ENCODE assay signal across 10 mouse cellular contexts in the genomic region with DNA sequence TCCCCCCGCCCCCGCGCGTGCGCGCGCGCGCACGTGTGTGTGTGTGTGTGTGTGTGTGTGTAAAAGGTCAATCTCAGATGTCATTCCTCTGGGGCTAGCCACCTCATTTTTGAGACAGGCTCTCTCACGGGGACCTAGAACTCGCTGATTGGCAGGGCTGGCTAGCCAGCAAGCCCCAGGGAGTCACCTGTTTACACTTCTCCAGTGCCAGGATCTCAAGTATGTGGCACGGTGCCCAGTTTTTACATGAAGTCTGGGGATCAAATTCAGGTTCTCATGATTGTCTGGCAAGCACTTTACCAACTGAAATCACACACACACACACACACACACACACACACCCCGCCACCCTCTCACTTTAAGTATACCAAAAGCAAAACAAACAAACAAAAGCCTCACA. TPM values are rescaled to one million over a fixed set of nuclear protein-coding genes. Genes with fewer than 3 reads are reported as not detected.
DNase-seq lines count a peak whose midpoint lies in the region; ATAC-seq and TF ChIP-seq lines count a peak whose summit lies in the region.
"Had no signal": no experiment of that assay in that cellular context is flagged by ENCODE, and none has a peak within 500 bp of the region (broad histone marks: within the 10 kb centered on the region; RNA-seq: fewer than 3 reads in every experiment).

No protein-coding gene starts in this region.

- no peaks in the 10 kb centered on the region for H3K27me3 ChIP-seq in heart, adult 2 months (ENCODE audit: control insufficient read depth, insufficient read depth, low read length)
- no peaks in the 10 kb centered on the region for H3K27me3 ChIP-seq in heart, embryonic 10.5 days (ENCODE audit: insufficient read depth, poor library complexity, severe bottlenecking)
- H3K27me3 ChIP-seq in forebrain, embryonic 16.5 days (replicated peaks; ENCODE audit: control insufficient read depth, insufficient read depth, low read length), result no peaks in the 10 kb centered on the region
- H3K27me3 ChIP-seq in thymus, adult 2 months (ENCODE audit: control insufficient read depth, insufficient read depth, low read length), result no peaks in the 10 kb centered on the region

- H3K79me2 ChIP-seq in heart, adult 2 months (replicated peaks; ENCODE audit: control insufficient read depth, insufficient read depth, low read length), result no peaks in the 10 kb centered on the region

- no peaks in the 10 kb centered on the region for H3K36me3 ChIP-seq in heart, adult 2 months (ENCODE audit: control insufficient read depth, insufficient read depth, low read length)
- peaks cover 52% of the 10 kb centered on the region for H3K36me3 ChIP-seq in heart, embryonic 10.5 days
- peaks cover 15% of the 10 kb centered on the region for H3K36me3 ChIP-seq in forebrain, embryonic 16.5 days (ENCODE audit: control insufficient read depth, insufficient read depth)
- H3K36me3 ChIP-seq in thymus, adult 2 months (ENCODE audit: control insufficient read depth, insufficient read depth, low read length), result no peaks in the 10 kb centered on the region

- TF ChIP-seq CTCF in heart, adult 2 months (IDR thresholded peaks at IDR 0.05), result no peak
- TF ChIP-seq CTCF in thymus, adult 2 months (IDR thresholded peaks at IDR 0.05; ENCODE audit: borderline replicate concordance, control insufficient read depth, extremely low read depth, insufficient read depth, low read length, poor library complexity), result no peak

- no peak overlapping the region for H3K4me2 ChIP-seq in forebrain, embryonic 16.5 days (ENCODE audit: low read length)

- H3K4me1 ChIP-seq in heart, adult 2 months (ENCODE audit: control insufficient read depth, insufficient read depth, low read length), result peaks cover 3% of the 10 kb centered on the region; the same call in 1 of the 2 replicates
- peaks cover 21% of the 10 kb centered on the region for H3K4me1 ChIP-seq in heart, embryonic 10.5 days
- no peaks in the 10 kb centered on the region; the same call in 1 of the 2 replicates for H3K4me1 ChIP-seq in forebrain, embryonic 16.5 days (replicated peaks; ENCODE audit: control insufficient read depth, insufficient read depth, low read length)
- no peaks in the 10 kb centered on the region for H3K4me1 ChIP-seq in thymus, adult 2 months (replicated peaks; ENCODE audit: control insufficient read depth, insufficient read depth, low read length)

- DNase-seq in heart, adult 2 months, result peak; percentile 50 to 66
- no peak for DNase-seq in heart, embryonic 10.5 days (ENCODE audit: low spot score)
- peak; percentile 57 for DNase-seq in fibroblast of lung, adult 2 months (ENCODE audit: low read depth)
- DNase-seq in kidney, adult 8-10 months, result peak; percentile 47 to 53
- DNase-seq in ovary, postnatal 14 days (ENCODE audit: low spot score), result peak; percentile 29
- no peak for DNase-seq in left cerebral cortex, postnatal 36 days (ENCODE audit: low spot score in 2 of 2)
- DNase-seq in thymus, adult 2 months, result no peak

- no peak for TF ChIP-seq POLR2A in heart, adult 2 months (IDR thresholded peaks at IDR 0.05; ENCODE audit: insufficient read depth, low read depth, low read length)
- TF ChIP-seq POLR2A in thymus, adult 2 months (IDR thresholded peaks at IDR 0.05; ENCODE audit: control insufficient read depth, extremely low read depth, insufficient read depth, low read length, poor library complexity), result no peak

- no peaks in the 10 kb centered on the region for H3K9me3 ChIP-seq in heart, embryonic 10.5 days
- no peaks in the 10 kb centered on the region for H3K9me3 ChIP-seq in forebrain, embryonic 16.5 days (ENCODE audit: control insufficient read depth, low read length)
- H3K9me3 ChIP-seq: forebrain, embryonic 10.5 days had no signal

- no peak for TF ChIP-seq EP300 in heart, adult 2 months (IDR thresholded peaks at IDR 0.05; ENCODE audit: insufficient read depth, low read depth, low read length)

- 74% methylated on average over 14 of the region's 14 CpGs for WGBS in heart, adult 2 months
- 89% methylated on average over 14 of the region's 14 CpGs for WGBS in heart, embryonic 10.5 days
- WGBS in forebrain, embryonic 16.5 days, result 84% methylated on average over 14 of the region's 14 CpGs
- 94% methylated on average over 14 of the region's 14 CpGs for WGBS in thymus, adult 2 months

- no peak for ATAC-seq in forebrain, embryonic 16.5 days

- intact Hi-C loops in heart, adult 2 months (cut with DNase I), result no loop called here
- intact Hi-C loops in left cerebral cortex, postnatal 36 days (cut with DNase I), result no loop called here

- no peak overlapping the region for H3K27ac ChIP-seq in heart, adult 2 months
- H3K27ac ChIP-seq in heart, embryonic 10.5 days, result no peak overlapping the region
- H3K27ac ChIP-seq in forebrain, embryonic 16.5 days (ENCODE audit: low read length), result no peak overlapping the region
- no peak overlapping the region for H3K27ac ChIP-seq in thymus, adult 2 months (ENCODE audit: control insufficient read depth, insufficient read depth, low read length)
- H3K27ac ChIP-seq: forebrain, embryonic 10.5 days; layer of hippocampus, adult 2 months had no signal

- H3K4me3 ChIP-seq in heart, adult 2 months, result no peak overlapping the region
- no peak overlapping the region for H3K4me3 ChIP-seq in heart, embryonic 10.5 days
- H3K4me3 ChIP-seq in forebrain, embryonic 16.5 days (replicated peaks; ENCODE audit: low read length), result no peak overlapping the region
- H3K4me3 ChIP-seq in thymus, adult 2 months (ENCODE audit: control insufficient read depth, insufficient read depth, low read length), result no peak overlapping the region
- H3K4me3 ChIP-seq: forebrain, embryonic 10.5 days; layer of hippocampus, adult 2 months had no signal

- no peak overlapping the region for H3K9ac ChIP-seq in heart, adult 2 months (ENCODE audit: low read depth, low read length)
- no peak overlapping the region for H3K9ac ChIP-seq in forebrain, embryonic 16.5 days (replicated peaks; ENCODE audit: low read depth, low read length)

RNA-seq across cellular contexts. Expression of a gene that starts 26.9 kb away (rescaled TPM):
- 1 to 10 TPM; 3.4 to 4.7 TPM for total RNA-seq in heart, adult 2 months (2021)
- 4.2 and 4.6 TPM in 2 replicates for polyA plus RNA-seq in heart, adult 2 months (2012; rRNA removed)
- 80.4 and 148 TPM in 2 replicates for polyA plus RNA-seq in heart, embryonic 10.5 days (2016; fragmentation: Nextera tagmentation; extraction: Ambion mirVana)
- 301 and 306 TPM in 2 replicates for polyA plus RNA-seq in forebrain, embryonic 16.5 days (2015; fragmentation: Nextera tagmentation; extraction: Ambion mirVana)
- total RNA-seq in left cerebral cortex, postnatal 36 days (2021), result 10 to 100 TPM; 26.2 to 26.6 TPM
- polyA plus RNA-seq in thymus, adult 2 months (2012; rRNA removed), result 2.0 and 2.1 TPM in 2 replicates

RNA-seq across cellular contexts. Expression of a gene that starts 42.0 kb away (rescaled TPM):
- total RNA-seq in heart, adult 2 months (2021), result 10 to 100 TPM; 24.6 to 28.9 TPM
- polyA plus RNA-seq in heart, adult 2 months (2012; rRNA removed), result 32.9 and 39.5 TPM in 2 replicates
- 13.1 and 23.0 TPM in 2 replicates for polyA plus RNA-seq in heart, embryonic 10.5 days (2016; fragmentation: Nextera tagmentation; extraction: Ambion mirVana)
- polyA plus RNA-seq in forebrain, embryonic 16.5 days (2015; fragmentation: Nextera tagmentation; extraction: Ambion mirVana), result 5.6 and 7.6 TPM in 2 replicates
- total RNA-seq in left cerebral cortex, postnatal 36 days (2021), result 1 to 10 TPM; 7.3 to 9.9 TPM
- 10.4 and 12.0 TPM in 2 replicates for polyA plus RNA-seq in thymus, adult 2 months (2012; rRNA removed)

Comparison
In these comparisons a context has a peak if more than half of its experiments do, and no peak if none do; other contexts are left out.
1. DNase-seq: peak in heart, adult 2 months (2 of 2), fibroblast of lung, adult 2 months (single experiment), kidney, adult 8-10 months (2 of 2) and ovary, postnatal 14 days (single experiment); none in heart, embryonic 10.5 days (single experiment), left cerebral cortex, postnatal 36 days (0 of 2) and thymus, adult 2 months (single experiment).
2. RNA of a gene that starts 26.9 kb away (polyA plus RNA-seq): 301 to 306 TPM in forebrain, embryonic 16.5 days and 80.4 to 148 TPM in heart, embryonic 10.5 days; 4.2 to 4.6 TPM in heart, adult 2 months and 2.0 to 2.1 TPM in thymus, adult 2 months; every median in the first group is over 10 times any median in the second.